Mouse (Mus musculus) embryonic stem cell, embryonic (primary cell): ENCODE results near the gene 2310022B05Rik.

Source experiments
- CTCF ChIA-PET, 4 experiments: fragments of 300-600 bp in 2 of 4; fragments of 350-600 bp in 2 of 4; sonication (Branson Sonifier 250); formaldehyde crosslinking; loops; one replicate each; lab custom pipeline; 2022; ENCODE audit warnings: inconsistent platforms in 2 of 4; lab: Charles Lee
- POLR2A ChIA-PET, 4 experiments: fragments of 300-600 bp in 2 of 4; fragments of 350-600 bp in 2 of 4; sonication (Branson Sonifier 250); formaldehyde crosslinking; loops; one replicate each; lab custom pipeline; 2022; ENCODE audit warnings: antibody characterized with exemption in 4 of 4, inconsistent platforms in 1 of 4; lab: Charles Lee

2310022B05Rik gene

GRCm38 (mm10) chr8:124663112-124663873 is at the start of gene 2310022B05Rik:
Gene 2310022B05Rik (minus strand): TSS chr8:124663369.
- CTCF ChIA-PET: interaction anchor here (0.5 to 1.5 kb wide), 12 partner anchors 10 to 738 kb away, joined by 3 to 18 read pairs (median 4); no protein-coding TSS in a partner anchor
- POLR2A ChIA-PET: interaction anchor here in 3 of 4 experiments (0.6 to 1.2 kb wide), 14 partner anchors 11 to 237 kb away, joined by 3 to 7 read pairs (median 3); no protein-coding TSS in a partner anchor

DNA sequence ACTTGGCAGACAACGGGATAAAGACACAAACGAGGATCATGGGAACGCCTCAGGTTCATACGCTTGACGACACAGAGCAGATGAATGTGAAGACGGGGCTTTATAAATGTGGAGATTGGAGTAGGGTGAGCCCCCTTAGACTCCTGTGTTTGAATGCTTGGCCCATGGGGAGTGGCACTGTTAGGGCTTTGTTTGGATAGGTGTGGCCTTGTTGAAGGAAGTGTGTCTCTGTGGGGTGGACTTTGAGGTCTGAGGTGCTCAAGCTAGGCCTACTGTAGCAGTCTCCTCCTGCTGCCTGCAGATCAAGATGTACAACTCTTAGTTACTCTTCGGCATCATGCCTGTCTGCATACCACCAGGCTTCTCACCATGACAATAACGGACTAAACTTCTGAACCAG is 42.7 kb upstream of the 2310022B05Rik start:
- CTCF ChIA-PET: interaction anchor here in 1 of 4 experiments (1.2 kb wide), 1 partner anchor 132 kb away, joined by 4 read pairs; no protein-coding TSS in a partner anchor
- POLR2A ChIA-PET: interaction anchor here in 2 of 4 experiments (0.6 to 1.4 kb wide), 3 partner anchors 9 to 36 kb away, joined by 3 read pairs; no protein-coding TSS in a partner anchor

DNA sequence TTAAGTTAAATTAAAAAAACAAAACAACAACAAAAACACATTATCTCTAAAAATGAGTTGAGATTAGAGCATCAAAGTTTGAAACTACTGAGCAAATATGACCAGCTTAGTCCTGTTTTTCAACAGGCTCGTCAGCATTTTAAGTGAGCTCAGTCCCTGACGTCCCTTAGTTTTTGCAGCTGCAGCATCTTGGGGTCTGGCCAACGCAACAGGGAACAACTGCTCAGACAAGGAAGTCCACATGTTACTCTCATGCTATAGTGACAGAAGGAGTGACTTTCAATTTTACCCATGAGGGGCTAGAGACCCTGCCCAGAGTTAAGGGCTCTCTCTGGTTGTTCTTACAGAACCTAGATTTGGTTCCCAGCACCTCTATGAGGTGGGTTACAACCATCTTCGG is 41.2 kb upstream of the 2310022B05Rik start:
- POLR2A ChIA-PET: interaction anchor here in 3 of 4 experiments (0.6 to 1.4 kb wide), 4 partner anchors 10 to 126 kb away, joined by 3 to 6 read pairs (median 4); no protein-coding TSS in a partner anchor
- CTCF ChIA-PET: no interaction called here

DNA sequence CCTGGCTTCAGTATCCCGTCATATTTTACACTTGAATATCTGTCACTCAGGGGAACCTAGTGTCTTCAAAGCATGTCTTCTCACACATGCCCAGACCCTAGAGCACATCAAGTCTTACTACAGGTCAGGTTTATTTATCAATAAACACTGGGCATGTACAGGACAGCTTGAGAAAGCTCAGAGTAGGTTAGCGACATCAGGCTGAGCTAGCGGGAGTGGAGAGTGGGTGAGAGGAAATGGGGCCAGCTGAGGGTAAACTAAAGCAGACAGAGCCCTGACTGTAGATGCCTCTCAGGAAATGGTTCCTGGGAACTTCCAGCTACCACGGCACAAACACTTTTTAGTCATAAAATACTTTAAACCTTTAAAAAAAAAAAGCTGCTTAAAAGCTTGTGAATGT is 40.4 kb upstream of the 2310022B05Rik start:
- POLR2A ChIA-PET: interaction anchor here in 3 of 4 experiments (0.6 to 1.4 kb wide), 6 partner anchors 9 to 89 kb away, joined by 3 to 7 read pairs (median 4); partner anchors contain the start of gene Fam89a (in 1 of the 3)
- CTCF ChIA-PET: interaction anchor here in 2 of 4 experiments (0.6 to 0.7 kb wide), 2 partner anchors 13 to 305 kb away, joined by 3 to 4 read pairs; no protein-coding TSS in a partner anchor

DNA sequence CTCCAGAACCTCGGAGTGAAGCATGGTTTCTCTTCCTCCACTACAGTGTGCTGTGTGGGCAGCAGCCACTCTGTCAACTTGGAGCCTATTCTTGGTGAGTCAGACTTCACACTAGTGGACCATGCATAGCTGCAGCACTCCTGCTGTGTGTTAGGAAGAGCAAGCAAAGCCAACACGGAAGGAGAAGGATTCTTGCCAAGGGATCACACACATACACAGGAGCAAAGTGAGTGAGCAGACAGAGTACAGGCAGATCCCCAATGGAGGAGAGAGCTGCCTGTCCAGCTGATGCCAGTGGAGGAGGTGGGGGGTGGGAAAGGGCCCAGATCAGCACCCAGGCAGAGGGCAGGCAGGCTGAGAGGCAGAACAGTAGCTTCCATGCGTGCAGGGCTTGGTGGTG is 39.0 kb upstream of the 2310022B05Rik start:
- ChIA-PET POLR2A (interaction anchor here in 2 of 4 experiments (1.2 to 1.4 kb wide), 3 partner anchors 10 to 49 kb away, joined by 3 to 7 read pairs (median 3); partner anchors contain the start of gene Fam89a (in 1 of the 2)), CTCF (interaction anchor here in 3 of 4 experiments (0.6 kb wide), 3 partner anchors 109 to 1810 kb away, joined by 3 to 9 read pairs (median 3); no protein-coding TSS in a partner anchor)

DNA sequence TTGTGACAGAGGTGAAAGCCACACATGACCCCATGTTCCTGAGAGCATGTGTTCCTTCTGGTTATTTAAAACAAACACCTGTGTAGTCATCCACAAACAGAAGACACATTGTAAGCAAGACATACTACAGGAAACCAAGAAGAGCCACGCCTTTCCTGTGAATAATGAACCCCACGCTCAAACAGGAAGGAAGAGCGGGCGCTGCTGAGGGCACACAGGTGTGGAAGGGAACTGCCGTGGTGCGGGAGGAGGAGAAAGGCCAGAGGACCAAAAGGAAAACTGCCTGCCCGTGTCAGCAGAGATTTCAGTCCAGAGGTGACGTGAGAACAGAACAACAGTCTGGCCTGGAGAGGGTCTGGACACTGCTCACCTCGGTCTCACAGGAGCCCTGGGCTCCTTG is 37.9 kb upstream of the 2310022B05Rik start:
- ChIA-PET POLR2A (interaction anchor here in 1 of 4 experiments (0.6 kb wide), 1 partner anchor 1456 kb away, joined by 4 read pairs; no protein-coding TSS in a partner anchor), CTCF (interaction anchor here in 1 of 4 experiments (0.5 kb wide), 1 partner anchor 75 kb away, joined by 3 read pairs; no protein-coding TSS in a partner anchor)

DNA sequence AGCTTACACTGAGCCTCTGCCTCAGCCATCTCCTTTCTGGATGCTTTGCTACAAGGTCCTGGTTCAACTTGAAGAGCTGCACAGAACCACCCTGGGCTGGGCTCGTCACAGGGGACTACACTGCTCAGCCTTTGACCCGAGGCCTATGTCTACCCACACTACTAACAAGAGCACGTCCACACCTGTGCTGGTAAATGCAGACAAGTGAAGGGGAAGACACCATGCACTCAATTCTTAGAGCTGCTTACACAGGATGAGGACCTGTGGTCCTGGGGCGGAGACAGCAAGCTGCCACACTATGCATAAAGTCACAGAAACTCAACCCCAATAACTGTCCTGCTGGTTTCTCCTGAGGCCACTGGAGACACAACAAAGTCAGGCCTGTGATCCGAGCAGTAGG is 37.1 kb upstream of the 2310022B05Rik start:
- POLR2A ChIA-PET: no interaction called here
- CTCF ChIA-PET: interaction anchor here in 1 of 4 experiments (0.7 kb wide), 1 partner anchor 23 kb away, joined by 3 read pairs; no protein-coding TSS in a partner anchor

DNA sequence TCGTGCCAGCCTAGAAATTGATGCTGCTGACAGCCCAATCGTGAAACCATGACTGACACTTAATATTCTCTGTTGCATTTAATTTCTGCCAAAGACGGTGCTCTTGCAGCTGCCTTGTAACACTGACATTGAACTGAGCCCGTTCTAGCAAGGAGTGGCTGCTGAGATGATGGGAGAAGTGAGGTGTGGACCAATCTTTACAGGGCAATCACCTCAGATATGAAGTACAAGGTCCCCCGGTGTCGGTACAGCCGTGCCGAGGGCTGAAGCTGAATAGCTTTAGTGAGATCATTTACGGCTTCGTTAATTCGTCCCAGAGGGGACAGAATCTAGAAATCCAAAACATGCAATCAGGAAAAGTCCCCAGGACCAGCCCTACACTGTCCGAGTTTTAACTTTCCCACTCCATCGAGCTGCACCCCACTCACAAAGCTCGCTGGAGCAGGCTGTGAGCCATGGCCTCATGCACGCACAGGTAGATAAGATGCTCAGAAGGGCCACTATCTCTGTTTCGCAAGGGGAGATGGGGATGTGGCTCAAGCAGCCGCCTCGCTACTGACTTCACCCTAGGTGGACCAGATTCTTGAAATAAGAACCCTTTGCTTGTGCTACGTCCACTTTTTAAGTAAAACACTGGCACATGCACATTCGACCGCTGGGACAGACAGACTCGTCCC is 32.4 kb upstream of the 2310022B05Rik start:
- CTCF ChIA-PET: no interaction called here
- POLR2A ChIA-PET: interaction anchor here in 2 of 4 experiments (0.9 to 2.0 kb wide), 7 partner anchors 11 to 25 kb away, joined by 3 to 5 read pairs (median 3); no protein-coding TSS in a partner anchor

GRCm38 (mm10) chr8:124691706-124692105 is 28.5 kb upstream of the 2310022B05Rik start:
- ChIA-PET CTCF (interaction anchor here in 1 of 4 experiments (1.3 kb wide), 1 partner anchor 14 kb away, joined by 3 read pairs; no protein-coding TSS in a partner anchor), POLR2A (interaction anchor here in 3 of 4 experiments (0.6 to 1.4 kb wide), 5 partner anchors 8 to 290 kb away, joined by 3 read pairs; no protein-coding TSS in a partner anchor)

DNA sequence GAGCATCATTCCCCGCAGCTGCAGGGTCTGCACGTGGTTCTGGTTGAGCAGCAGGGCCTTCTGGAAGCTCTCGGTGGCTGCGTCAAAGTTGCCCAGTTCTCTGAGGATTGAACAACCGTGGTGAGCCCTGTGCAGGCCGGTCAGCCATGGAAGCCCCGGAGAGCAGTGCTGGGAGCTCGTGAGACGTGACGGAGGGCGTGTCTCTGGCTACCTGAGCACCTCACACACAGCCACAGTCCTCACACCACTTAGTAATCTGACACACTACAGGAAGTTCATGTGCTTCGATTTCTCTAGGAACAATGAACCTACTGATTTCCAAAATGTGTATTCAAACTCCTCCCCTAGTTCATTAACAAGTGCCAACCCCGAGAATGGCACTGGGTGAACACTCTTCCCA is 25.7 kb upstream of the 2310022B05Rik start:
- ChIA-PET POLR2A (interaction anchor here in 1 of 4 experiments (1.1 to 1.4 kb wide), 2 partner anchors 9 kb away, joined by 3 to 8 read pairs; no protein-coding TSS in a partner anchor), CTCF (interaction anchor here in 1 of 4 experiments (1.1 to 1.4 kb wide), 2 partner anchors 11 to 72 kb away, joined by 3 read pairs; no protein-coding TSS in a partner anchor)

- ChIA-PET POLR2A (interaction anchor here in 3 of 4 experiments (0.6 to 1.8 kb wide), 5 partner anchors 9 to 37 kb away, joined by 3 to 6 read pairs (median 3); no protein-coding TSS in a partner anchor), CTCF (interaction anchor here in 2 of 4 experiments (0.9 to 2.0 kb wide), 2 partner anchors 65 to 225 kb away, joined by 3 to 6 read pairs; no protein-coding TSS in a partner anchor)
These were observed 19.0 kb upstream of the 2310022B05Rik start for GRCm38 (mm10) chr8:124682218-124682617.

DNA sequence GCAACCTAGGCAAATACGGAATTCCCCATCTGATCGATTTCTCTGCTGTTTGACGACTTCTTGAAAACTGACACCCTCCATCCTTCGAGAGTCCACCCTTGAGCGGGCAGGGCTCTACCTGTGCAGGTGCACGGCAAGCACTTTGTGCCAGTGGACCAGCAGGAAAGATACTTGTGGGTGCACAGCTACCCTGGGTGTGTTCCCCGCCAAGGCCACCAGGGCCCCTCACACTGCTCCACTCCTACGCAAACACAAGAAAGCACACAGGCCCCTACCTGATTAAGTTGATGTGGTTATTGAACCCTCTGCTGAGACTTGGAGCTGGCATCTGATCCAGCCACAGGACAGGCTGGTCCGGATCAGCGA is 18.6 kb upstream of the 2310022B05Rik start:
- CTCF ChIA-PET: interaction anchor here in 3 of 4 experiments (0.9 to 2.0 kb wide), 3 partner anchors 11 to 225 kb away, joined by 3 to 6 read pairs (median 3); no protein-coding TSS in a partner anchor
- POLR2A ChIA-PET: interaction anchor here in 3 of 4 experiments (0.5 to 1.8 kb wide), 7 partner anchors 9 to 1905 kb away, joined by 3 to 6 read pairs (median 3); no protein-coding TSS in a partner anchor

DNA sequence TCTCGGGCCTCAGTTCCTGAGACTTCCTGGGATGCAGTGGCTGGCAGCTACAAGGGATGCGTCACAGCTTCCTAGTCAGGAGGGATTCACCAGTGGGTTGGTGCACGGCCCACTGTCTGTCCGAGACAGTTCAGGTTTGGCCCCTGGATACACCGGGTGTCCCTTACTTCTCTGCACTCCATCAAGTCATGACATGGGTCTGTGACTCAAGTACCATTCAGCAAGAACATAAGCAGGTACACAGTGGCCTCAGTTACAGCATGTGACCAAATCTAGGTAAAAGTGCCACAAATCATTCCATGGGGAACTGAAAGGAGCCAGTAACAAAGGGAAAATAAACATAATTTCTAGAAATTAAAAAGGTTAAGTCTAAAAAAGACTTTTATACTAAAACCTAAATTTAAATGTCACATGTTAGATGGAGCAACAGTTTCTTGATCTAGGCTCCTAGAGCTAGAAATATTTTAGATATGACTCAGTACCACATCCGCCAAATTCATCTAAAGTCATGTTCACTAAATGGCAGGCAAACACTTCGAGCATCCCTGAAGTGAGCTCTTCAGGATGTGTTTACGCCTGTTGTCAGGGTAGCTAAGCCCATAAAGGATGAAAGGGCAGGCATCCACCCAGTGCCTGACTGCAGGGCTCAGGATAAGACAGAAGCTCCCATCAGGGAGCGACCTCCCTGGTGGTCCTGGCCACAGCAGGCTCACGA is 18.1 kb upstream of the 2310022B05Rik start:
- ChIA-PET POLR2A (interaction anchor here in 2 of 4 experiments (0.5 to 1.8 kb wide), 6 partner anchors 8 to 1905 kb away, joined by 3 to 6 read pairs (median 4); no protein-coding TSS in a partner anchor), CTCF (interaction anchor here in 2 of 4 experiments (1.1 to 2.0 kb wide), 3 partner anchors 10 to 181 kb away, joined by 3 to 6 read pairs (median 3); partner anchors contain the start of genes 2810004N23Rik (in 1 of the 2) and Gnpat (in 1 of the 2))

DNA sequence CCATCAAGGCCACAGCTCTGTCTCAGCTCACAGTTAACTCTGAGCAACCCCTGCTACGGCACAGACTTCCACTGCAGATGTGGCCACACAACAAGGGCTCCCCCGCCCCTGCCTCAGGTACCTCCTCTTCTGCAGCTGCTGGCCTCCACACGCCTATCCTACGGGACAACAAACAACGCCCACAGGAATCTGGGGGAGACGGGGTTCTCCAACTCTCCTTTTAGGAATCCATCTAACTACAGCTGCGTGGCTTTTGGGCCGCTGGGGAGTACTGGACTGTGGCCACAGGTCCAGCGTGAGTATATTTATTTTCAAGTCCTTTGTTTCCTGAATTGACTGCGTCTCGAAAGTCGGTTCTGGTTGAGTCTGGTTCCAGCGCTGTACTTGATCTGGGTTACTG is 15.1 kb upstream of the 2310022B05Rik start:
- ChIA-PET CTCF (interaction anchor here in 3 of 4 experiments (1.1 to 3.1 kb wide), 14 partner anchors 11 to 283 kb away, joined by 3 to 26 read pairs (median 5); partner anchors contain the start of gene 2310022B05Rik (in 1 of the 3)), POLR2A (interaction anchor here in 3 of 4 experiments (0.9 to 2.2 kb wide), 10 partner anchors 15 to 104 kb away, joined by 3 to 8 read pairs (median 3); partner anchors contain the start of gene 2310022B05Rik (in 1 of the 3))

DNA sequence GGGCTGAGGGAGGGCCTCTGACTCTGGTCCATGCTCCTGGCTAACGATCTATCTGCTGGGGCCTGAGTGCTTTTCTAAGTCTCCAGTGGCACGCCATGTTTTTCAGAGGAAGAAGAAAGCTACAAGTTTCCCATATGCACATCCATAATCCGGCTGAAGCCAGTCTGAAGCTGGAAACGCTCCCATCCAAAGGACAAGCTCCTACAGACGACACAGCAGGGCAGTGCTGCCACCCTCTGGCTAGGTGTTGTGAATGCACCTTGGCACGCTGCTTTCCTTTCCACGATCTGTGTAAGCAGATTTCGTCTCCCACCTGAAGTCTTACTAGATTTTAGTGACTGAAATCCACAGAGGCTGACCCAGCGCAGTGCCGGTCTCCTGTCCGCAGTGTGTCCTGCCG is 14.3 kb upstream of the 2310022B05Rik start:
- ChIA-PET POLR2A (interaction anchor here in 3 of 4 experiments (0.6 to 2.2 kb wide), 30 partner anchors 9 to 644 kb away, joined by 3 to 8 read pairs (median 3); partner anchors contain the start of genes 2310022B05Rik (in 2 of the 3), Cog2 (in 1 of the 3) and Tsnax (in 1 of the 3)), CTCF (interaction anchor here (0.5 to 3.1 kb wide), 48 partner anchors 10 to 1158 kb away, joined by 3 to 27 read pairs (median 4); partner anchors contain the start of genes 2310022B05Rik (in 1 of the 4) and Trim67 (in 1 of the 4))

DNA sequence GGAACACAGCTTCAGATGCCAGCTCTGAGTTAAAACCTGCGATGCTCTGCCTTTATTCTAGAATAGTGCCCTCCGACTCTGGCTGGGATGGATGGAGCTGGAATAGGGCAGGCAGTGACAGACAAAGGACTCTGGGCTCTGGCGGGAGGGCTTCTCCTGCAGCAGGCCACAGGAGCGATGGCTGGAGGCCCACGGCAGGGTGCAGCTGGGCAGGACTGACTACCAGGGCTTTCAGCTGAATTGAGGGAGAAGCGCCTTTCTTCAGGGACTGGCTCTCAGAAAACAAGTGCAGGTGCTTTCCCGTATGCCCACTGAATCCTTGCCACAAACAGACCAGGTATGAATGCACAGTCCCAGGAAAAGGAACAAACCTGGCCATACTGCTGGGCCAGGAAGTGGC is 13.9 kb upstream of the 2310022B05Rik start:
- POLR2A ChIA-PET: interaction anchor here in 3 of 4 experiments (0.6 to 2.2 kb wide), 30 partner anchors 8 to 644 kb away, joined by 3 to 8 read pairs (median 3); partner anchors contain the start of genes 2310022B05Rik (in 3 of the 3), Cog2 (in 1 of the 3) and Tsnax (in 1 of the 3)
- CTCF ChIA-PET: interaction anchor here (0.5 to 3.1 kb wide), 49 partner anchors 9 to 1158 kb away, joined by 3 to 27 read pairs (median 4); partner anchors contain the start of genes 2310022B05Rik (in 1 of the 4) and Trim67 (in 1 of the 4)
